Mouse (Mus musculus) MEL (cell line): ENCODE measurements around the gene Gm10840. TPM values are rescaled to one million over a fixed set of nuclear protein-coding genes. Genes with fewer than 3 reads are reported as not detected.

Experiments
- DNase-seq: peaks from one replicate; pipeline ENCODE4 v3.0.0; 2011; ENCODE audit warnings: low read depth, low spot score
- H3K27ac ChIP-seq: 2 replicates; pipeline ENCODE4 v1.5.1; 2012; ENCODE audit warnings: low read depth, mild to moderate bottlenecking, control low read depth, low read length, moderate library complexity; ENCODE audit not compliant: control insufficient read depth
- H3K27me3 ChIP-seq, 2 experiments: fragments of 150-350 bp in 1 of 2; sonication (generic) in 1 of 2; 2 replicates each; pipeline ENCODE4 v1.6.1; 2012; ENCODE audit warnings: low read length in 2 of 2, mild to moderate bottlenecking in 2 of 2, improper control_type of control experiment in 1 of 2, moderate library complexity in 1 of 2; ENCODE audit not compliant: insufficient read depth in 2 of 2, control insufficient read depth in 1 of 2
- H3K36me3 ChIP-seq, 2 experiments: 2 replicates each; pipeline ENCODE4 v1.6.1; 2012 to 2014; ENCODE audit warnings: low read length in 2 of 2, improper control_type of control experiment in 1 of 2, inconsistent platforms in 1 of 2, mild to moderate bottlenecking in 1 of 2; ENCODE audit not compliant: insufficient read depth in 2 of 2, control insufficient read depth in 1 of 2
- H3K4me1 ChIP-seq, 2 experiments: fragments of 150-350 bp in 1 of 2; sonication (generic) in 1 of 2; 2 replicates each; pipeline ENCODE4 v1.6.1; 2012; ENCODE audit warnings: low read length in 2 of 2, improper control_type of control experiment in 1 of 2, mild to moderate bottlenecking in 1 of 2; ENCODE audit not compliant: insufficient read depth in 2 of 2, control insufficient read depth in 1 of 2
- H3K4me3 ChIP-seq, 2 experiments: fragments of 150-350 bp in 1 of 2; sonication (generic) in 1 of 2; 2 replicates each; pipeline ENCODE4 v1.5.1; 2012; ENCODE audit warnings: low read depth in 2 of 2, low read length in 2 of 2, mild to moderate bottlenecking in 2 of 2, moderate library complexity in 2 of 2, control low read depth in 1 of 2, improper control_type of control experiment in 1 of 2; ENCODE audit not compliant: control insufficient read depth in 1 of 2, insufficient read depth in 1 of 2
- H3K79me2 ChIP-seq: 2 replicates; pipeline ENCODE4 v1.6.1; 2012; ENCODE audit warnings: mild to moderate bottlenecking, low read length, moderate library complexity; ENCODE audit not compliant: control insufficient read depth, poor library complexity, insufficient read depth
- H3K9ac ChIP-seq: 2 replicates; pipeline ENCODE4 v1.6.1; 2012; ENCODE audit warnings: low read depth, mild to moderate bottlenecking, control low read depth, low read length, moderate library complexity; ENCODE audit not compliant: control insufficient read depth, poor library complexity, severe bottlenecking
- H3K9me3 ChIP-seq: fragments of 150-350 bp; sonication (generic); replicated peaks from 2 replicates; pipeline ENCODE4 v1.6.1; 2012; ENCODE audit warnings: mild to moderate bottlenecking, low read length, improper control_type of control experiment, moderate library complexity; ENCODE audit not compliant: insufficient read depth
- CHD2 ChIP-seq: IDR thresholded peaks from 2 replicates; pipeline ENCODE4 v1.6.1; 2011; ENCODE audit warnings: low read length, improper control_type of control experiment
- CTCF ChIP-seq, 3 experiments: IDR thresholded peaks in 2 of 3; conservative IDR thresholded peaks in 1 of 3; 2 replicates each; pipeline ENCODE4 v1.5.1; 2011 to 2012; ENCODE audit warnings: low read length in 3 of 3, low read depth in 2 of 3, mild to moderate bottlenecking in 2 of 3, improper control_type of control experiment in 1 of 3, inconsistent platforms in 1 of 3, mixed read lengths in 1 of 3, moderate library complexity in 1 of 3; ENCODE audit not compliant: control insufficient read depth in 1 of 3, insufficient read depth in 1 of 3, poor library complexity in 1 of 3, severe bottlenecking in 1 of 3
- ELF1 ChIP-seq: IDR thresholded peaks from 2 replicates; pipeline ENCODE4 v1.6.1; 2014; ENCODE audit warnings: low read depth, mild to moderate bottlenecking, inconsistent platforms, low read length, improper control_type of control experiment, moderate library complexity
- EP300 ChIP-seq, 2 experiments: IDR thresholded peaks; 2 replicates each; pipeline ENCODE4 v1.6.1; 2011; ENCODE audit warnings: improper control_type of control experiment in 2 of 2, low read length in 2 of 2, low read depth in 1 of 2, mild to moderate bottlenecking in 1 of 2
- ETS1 ChIP-seq: IDR thresholded peaks from 2 replicates; pipeline ENCODE4 v1.6.1; 2012; ENCODE audit warnings: low read depth, mild to moderate bottlenecking, inconsistent platforms, low read length, improper control_type of control experiment, moderate library complexity
- MAFK ChIP-seq: IDR thresholded peaks from 2 replicates; pipeline ENCODE4 v1.6.1; 2011; ENCODE audit warnings: low read depth, mild to moderate bottlenecking, low read length, improper control_type of control experiment, borderline replicate concordance
- MAZ ChIP-seq: IDR thresholded peaks from 2 replicates; pipeline ENCODE4 v1.6.1; 2012; ENCODE audit warnings: low read depth, mild to moderate bottlenecking, inconsistent platforms, low read length, improper control_type of control experiment
- MEF2A ChIP-seq: IDR thresholded peaks from 2 replicates; pipeline ENCODE4 v1.6.1; 2014; ENCODE audit warnings: low read depth, mild to moderate bottlenecking, inconsistent platforms, low read length, improper control_type of control experiment; ENCODE audit not compliant: poor library complexity, insufficient replicate concordance, severe bottlenecking; ENCODE audit errors: extremely low read depth
- MXI1 ChIP-seq: IDR thresholded peaks from 2 replicates; pipeline ENCODE4 v1.6.1; 2011; ENCODE audit warnings: mild to moderate bottlenecking, low read depth, low read length, improper control_type of control experiment
- MYB ChIP-seq: IDR thresholded peaks from 2 replicates; pipeline ENCODE4 v1.6.1; 2011; ENCODE audit warnings: mild to moderate bottlenecking, low read depth, low read length, improper control_type of control experiment
- MYC ChIP-seq: IDR thresholded peaks from 2 replicates; pipeline ENCODE4 v1.6.1; 2011; ENCODE audit warnings: low read depth, mild to moderate bottlenecking, low read length, improper control_type of control experiment, moderate library complexity
- NELFE ChIP-seq: IDR thresholded peaks from 2 replicates; pipeline ENCODE4 v1.6.1; 2011; ENCODE audit warnings: low read depth, low read length, improper control_type of control experiment
- NRF1 ChIP-seq: IDR thresholded peaks from 2 replicates; pipeline ENCODE4 v1.6.1; 2014; ENCODE audit warnings: low read depth, mild to moderate bottlenecking, inconsistent platforms, low read length, improper control_type of control experiment, moderate library complexity; ENCODE audit not compliant: poor library complexity, insufficient read depth, severe bottlenecking
- POLR2AphosphoS2 ChIP-seq: IDR thresholded peaks from 2 replicates; pipeline ENCODE4 v1.6.1; 2011; ENCODE audit warnings: low read length, improper control_type of control experiment
- RCOR1 ChIP-seq: IDR thresholded peaks from 2 replicates; pipeline ENCODE4 v1.6.1; 2012; ENCODE audit warnings: low read depth, mild to moderate bottlenecking, inconsistent platforms, low read length, improper control_type of control experiment
- SIN3A ChIP-seq: IDR thresholded peaks from 2 replicates; pipeline ENCODE4 v1.6.1; 2012; ENCODE audit warnings: low read length, improper control_type of control experiment, inconsistent platforms
- TCF12 ChIP-seq: IDR thresholded peaks from 2 replicates; pipeline ENCODE4 v1.6.1; 2014; ENCODE audit warnings: low read depth, mild to moderate bottlenecking, inconsistent platforms, low read length, improper control_type of control experiment, moderate library complexity
- USF1 ChIP-seq: IDR thresholded peaks from 2 replicates; pipeline ENCODE4 v1.6.1; 2014; ENCODE audit warnings: low read depth, mild to moderate bottlenecking, inconsistent platforms, low read length, improper control_type of control experiment, moderate library complexity
- ZKSCAN1 ChIP-seq: IDR thresholded peaks from 2 replicates; pipeline ENCODE4 v1.6.1; 2012; ENCODE audit warnings: low read depth, mild to moderate bottlenecking, inconsistent platforms, low read length, improper control_type of control experiment, moderate library complexity
- ZMIZ1 ChIP-seq: IDR thresholded peaks from 2 replicates; pipeline ENCODE4 v1.6.1; 2012; ENCODE audit warnings: low read depth, mild to moderate bottlenecking, inconsistent platforms, low read length, improper control_type of control experiment, moderate library complexity
- ZNF384 ChIP-seq: IDR thresholded peaks from 2 replicates; pipeline ENCODE4 v1.6.1; 2012; ENCODE audit warnings: low read depth, mild to moderate bottlenecking, inconsistent platforms, low read length, improper control_type of control experiment
- polyA plus RNA-seq, 2 experiments: library from polyadenylated mRNA; stranded (reverse) in 1 of 2; unstranded in 1 of 2; fragments of >175 nt in 1 of 2; fragments of >200 nt in 1 of 2; gene quantifications; 2 replicates each; pipeline versions ENCODE4 v1.2.1 to v1.2.4; 2012; ENCODE audit warnings: low replicate concordance in 2 of 2, low read depth in 1 of 2; ENCODE audit not compliant: insufficient read length in 2 of 2, insufficient read depth in 1 of 2, missing spikeins in 1 of 2
- total RNA-seq: library from RNA; depleted of rRNA; stranded (reverse); fragments of 300-350 nt; gene quantifications from 2 replicates; pipeline ENCODE4 v1.2.3, GENCODE M21; 2012

Gene Gm10840
- total and polyA plus RNA-seq, 3 experiments = not detected

DNA sequence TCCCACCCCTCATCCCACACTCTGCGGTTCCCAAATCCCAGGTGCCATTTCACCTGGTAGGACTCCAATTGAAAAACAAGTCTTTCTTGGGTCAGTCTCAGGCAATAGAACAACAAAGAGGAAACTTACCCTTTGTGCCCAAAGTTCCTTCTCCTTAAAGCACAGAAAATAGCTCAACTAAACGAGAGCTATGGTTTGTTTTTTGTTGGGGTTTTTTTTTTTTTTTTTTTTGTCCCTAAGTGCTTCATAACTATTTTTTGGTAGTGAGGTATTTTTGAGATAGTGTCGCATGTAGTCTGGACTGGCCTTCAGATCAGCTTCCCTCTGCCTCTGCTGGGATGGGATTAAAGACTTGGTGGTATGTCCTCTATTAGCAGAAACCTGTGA is 33.5 kb downstream of the Gm10840 start (continued):
- TF ChIP-seq ZNF384 (peak; percentile 69), RCOR1 (0 out of 2 replicates have a peak, but pooled peaks have one; percentile 3), MYB (no peak), USF1 (no peak), MAZ (no peak)

DNA sequence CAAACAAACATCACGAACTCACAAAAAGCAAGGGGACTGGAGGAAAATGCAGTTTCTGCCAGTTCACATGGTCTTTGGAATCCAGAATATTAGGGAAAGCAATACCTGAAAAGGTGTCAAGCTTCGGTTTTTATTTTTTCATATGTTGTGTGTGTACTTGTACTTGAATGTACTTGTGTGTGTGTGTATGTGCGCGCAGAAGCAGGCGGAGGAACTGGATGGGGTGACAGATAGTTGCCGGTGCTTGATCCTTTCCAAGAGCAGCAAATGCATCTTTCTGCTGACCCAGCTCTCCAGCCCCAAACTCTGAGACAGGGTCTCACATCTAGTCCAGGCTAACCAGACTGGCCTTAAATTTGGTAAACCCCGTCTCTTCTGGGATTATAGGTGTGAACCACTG is 34.2 kb downstream of the Gm10840 start:
- Histone ChIP-seq H3K36me3 (peaks cover 9 to 31% of the 10 kb centered on the region in 2 experiments), H3K79me2 (peaks cover 2% of the 10 kb centered on the region; the same call in 1 of the 2 replicates), H3K9ac (no peak overlapping the region), H3K4me3 (no peak overlapping the region), H3K27me3 (no peaks in the 10 kb centered on the region), H3K4me1 (peaks cover 15 to 22% of the 10 kb centered on the region in 2 experiments), H3K9me3 (no peaks in the 10 kb centered on the region), H3K27ac (no peak overlapping the region)
- DNase-seq = no peak
- TF ChIP-seq MXI1 = no peak
- no peak for TF ChIP-seq TCF12
- TF ChIP-seq MAZ = no peak
- TF ChIP-seq ETS1 = no peak
- TF ChIP-seq ZMIZ1 = no peak
- TF ChIP-seq NELFE = no peak
- TF ChIP-seq MYB = no peak
- TF ChIP-seq CTCF (IDR thresholded peaks at IDR 0.05 in 2 of 3, conservative IDR thresholded peaks at IDR 0.05 in 1 of 3; ENCODE audit: control insufficient read depth in 1 of 3, insufficient read depth in 1 of 3, low read depth in 2 of 3, low read length in 3 of 3, poor library complexity in 1 of 3, severe bottlenecking in 1 of 3) = no peak
- no peak for TF ChIP-seq ELF1
- no peak for TF ChIP-seq SIN3A
- TF ChIP-seq MEF2A = no peak
- TF ChIP-seq POLR2AphosphoS2 = no peak
- TF ChIP-seq ZKSCAN1 = no peak
- no peak for TF ChIP-seq ZNF384
- TF ChIP-seq CHD2 = no peak
- no peak for TF ChIP-seq MAFK
- no peak for TF ChIP-seq MYC
- TF ChIP-seq EP300 (IDR thresholded peaks at IDR 0.05; ENCODE audit: low read depth in 1 of 2, low read length in 2 of 2) = no peak
- no peak for TF ChIP-seq NRF1
